Mouse (Mus musculus) heart, adult 2 months (tissue): ENCODE measurements around the gene Tusc1.

Experiments used
- CTCF ChIP-seq: fragments of 200-600 bp; IDR thresholded peaks from 2 replicates; pipeline ENCODE4 v1.8.1; 2022; ENCODE audit warnings: antibody characterized with exemption, mild to moderate bottlenecking, moderate library complexity
- EP300 ChIP-seq: fragments of 200-500 bp; IDR thresholded peaks from 2 replicates; pipeline ENCODE4 v1.6.1; 2011; ENCODE audit warnings: low read depth, low read length, control low read depth; ENCODE audit not compliant: insufficient read depth
- POLR2A ChIP-seq: fragments of 200-500 bp; IDR thresholded peaks from 2 replicates; pipeline ENCODE4 v1.6.1; 2011; ENCODE audit warnings: mild to moderate bottlenecking, low read depth, low read length, control low read depth; ENCODE audit not compliant: insufficient read depth

DNA sequence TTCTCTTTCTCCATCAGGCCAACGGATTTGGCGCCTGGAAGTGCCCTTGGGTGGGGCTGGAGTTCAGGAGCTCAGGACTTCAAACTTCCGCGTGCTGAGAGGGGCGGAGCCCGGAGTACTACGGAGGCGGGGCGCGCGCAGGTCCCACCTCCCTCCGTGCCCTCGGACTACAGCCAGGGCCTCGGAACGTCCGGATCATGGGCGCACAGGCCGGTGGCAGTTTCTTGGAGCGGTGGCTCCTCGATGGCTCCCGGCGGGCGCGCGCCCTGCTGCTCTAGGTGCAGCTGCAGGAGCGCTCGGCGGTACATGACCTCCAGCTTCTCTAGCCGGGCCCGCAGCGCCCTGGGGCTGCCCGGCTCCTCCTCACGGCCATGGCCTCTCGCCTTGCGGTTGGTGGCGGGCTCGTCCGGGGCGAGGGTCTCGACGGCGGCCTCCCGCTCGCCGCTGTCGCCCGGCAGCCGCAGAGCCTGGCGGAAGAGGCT, 634 bp downstream of the Tusc1 start:
- no peak for TF ChIP-seq CTCF
- peak; percentile 75 for TF ChIP-seq POLR2A
- TF ChIP-seq EP300 = 0 out of 2 replicates have a peak, but pooled peaks have one; percentile 38
